Mouse (Mus musculus): Measurements from ENCODE around the gene Selenoo.

Selenoo gene

DNA sequence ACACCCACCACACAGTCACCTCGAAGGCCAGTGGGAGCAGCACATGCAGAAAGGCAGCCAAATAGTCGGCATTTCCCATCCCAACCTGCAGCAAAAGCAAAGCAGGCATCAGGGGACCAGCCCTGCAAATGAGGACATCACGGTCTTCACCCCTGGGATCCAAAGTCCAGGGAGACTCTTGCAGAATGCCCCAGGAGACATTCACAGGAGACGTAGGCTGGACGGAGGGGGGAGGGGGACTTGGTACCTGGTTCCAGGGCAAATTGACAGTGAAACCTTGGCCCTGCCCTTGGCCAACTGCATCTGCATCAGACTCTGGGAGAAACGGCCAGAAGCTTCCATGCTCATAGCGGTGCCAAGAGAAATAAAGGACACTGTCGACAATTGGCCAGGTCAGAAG is 37.7 kb downstream of the Selenoo start:
- no peak for DNase-seq (ENCODE audit: low spot score)

DNA sequence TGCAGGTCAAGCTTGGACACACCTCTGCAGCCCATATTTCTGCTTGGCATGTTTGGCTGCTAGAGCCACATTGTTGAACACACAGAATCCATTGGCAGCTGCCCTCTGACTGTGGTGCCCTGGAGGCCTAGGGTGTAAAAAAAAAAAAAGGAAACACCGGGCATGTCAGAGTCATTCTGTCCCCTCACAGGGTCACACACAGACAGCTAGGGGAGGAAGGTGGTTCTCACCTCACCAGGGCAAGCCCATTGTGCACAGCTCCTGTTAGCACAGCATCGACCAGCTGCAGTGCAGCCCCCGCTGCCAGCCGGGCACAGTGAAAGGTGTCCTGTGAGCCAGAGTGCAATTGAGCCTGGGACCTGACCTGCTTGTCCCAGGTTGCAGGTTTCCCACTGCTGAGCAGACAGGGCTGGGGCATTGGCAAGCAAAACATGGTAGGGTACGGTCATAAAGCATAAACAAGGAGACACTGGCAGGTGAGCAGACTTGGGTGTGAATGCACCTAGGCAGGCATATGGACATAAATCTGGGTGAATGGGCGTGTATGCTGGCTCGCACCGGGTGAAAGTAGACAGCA is 38.6 kb downstream of the Selenoo start:
- no peak for DNase-seq (ENCODE audit: low spot score)

DNA sequence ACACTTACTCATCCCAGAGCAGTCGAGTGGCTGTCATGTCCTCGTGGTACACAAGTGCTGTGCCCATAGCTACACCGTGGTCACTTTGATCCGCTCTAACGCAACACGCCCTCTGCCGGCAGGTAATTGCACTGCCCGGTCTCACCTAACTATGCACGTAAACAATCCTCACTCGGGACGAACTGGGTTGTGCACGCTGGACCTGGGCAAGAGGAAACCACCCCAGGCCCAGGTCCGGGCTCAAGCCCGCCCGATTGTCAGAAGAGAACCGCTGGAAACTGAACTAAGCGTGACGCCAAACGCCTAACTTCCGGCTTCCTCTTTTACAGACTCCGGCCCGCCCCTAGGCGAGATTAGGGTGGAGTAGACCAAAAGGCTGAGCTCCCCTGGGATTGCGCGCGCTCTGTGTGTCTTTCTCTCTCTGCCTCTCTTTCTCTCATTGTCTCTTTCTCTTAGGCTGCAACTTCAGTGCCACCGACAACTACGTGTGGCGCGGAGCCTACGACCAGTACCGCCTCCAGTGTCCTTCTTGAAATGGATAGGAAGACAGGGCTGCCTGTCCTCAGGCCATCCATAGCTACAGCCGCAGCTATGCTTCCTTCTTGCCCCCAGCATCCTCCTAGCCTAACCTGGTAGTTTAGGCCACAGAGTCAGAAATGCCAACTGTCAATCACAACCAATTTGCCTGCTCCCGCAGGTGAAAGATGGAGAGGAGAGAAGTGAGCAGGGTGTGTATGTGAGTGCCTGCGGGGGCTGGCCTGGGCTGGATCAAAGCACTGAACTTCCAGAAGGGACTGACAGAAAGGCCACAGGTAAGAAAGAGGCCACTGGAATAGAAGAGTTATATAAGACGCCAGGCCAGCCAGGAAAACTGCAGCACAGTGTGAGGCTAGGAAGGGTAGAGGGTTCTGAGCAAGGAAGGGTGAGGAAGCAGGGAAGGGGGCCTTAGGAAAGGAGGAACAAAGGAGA is 39.8 kb downstream of the Selenoo start, which contains the start of gene Hdac10:
Hdac10 (minus strand) TSS at position 319 of the 969 bp plus-strand sequence.
- DNase-seq (ENCODE audit: low spot score) = peak; percentile 67

DNA sequence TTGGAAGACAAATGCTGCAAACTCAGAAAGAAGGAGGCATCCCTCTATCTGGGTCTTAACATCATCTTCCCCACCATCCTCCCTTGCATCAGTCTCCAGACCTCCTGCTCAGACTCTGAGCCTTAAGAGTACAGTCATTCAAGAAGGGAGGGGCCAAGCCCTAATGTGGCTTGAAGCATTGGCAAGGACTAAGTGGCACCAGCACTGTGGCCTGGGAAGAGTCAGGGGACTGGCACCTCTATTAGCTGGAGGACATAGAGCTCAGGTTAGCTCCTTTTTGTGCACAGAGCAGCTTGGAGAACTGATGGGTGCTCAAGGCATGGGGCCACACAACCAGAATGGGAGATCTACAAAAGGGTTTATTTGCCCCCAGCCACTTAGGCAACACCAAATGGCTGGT is 41.4 kb downstream of the Selenoo start:
- DNase-seq (ENCODE audit: low spot score) = no peak

DNA sequence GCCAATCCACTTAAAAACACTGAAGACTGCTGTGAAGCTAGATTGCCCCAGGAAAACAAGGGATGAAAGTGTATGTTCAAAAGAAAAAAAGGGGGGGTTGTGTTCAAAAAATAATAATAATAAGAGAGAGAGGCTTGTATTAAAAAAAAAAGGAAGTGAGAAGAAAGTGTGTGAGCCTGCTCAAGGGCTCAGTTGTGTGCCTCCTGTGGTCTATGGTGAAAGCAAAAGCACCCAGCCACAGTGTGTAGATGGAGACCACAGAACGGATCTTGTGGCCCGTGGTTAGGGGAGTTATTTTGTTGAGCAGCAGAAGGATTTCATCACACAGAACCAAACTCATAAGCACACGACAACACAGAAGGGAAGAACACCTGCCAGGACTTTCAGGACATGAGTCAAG is 42.4 kb downstream of the Selenoo start:
- no peak for DNase-seq (ENCODE audit: low spot score)

DNA sequence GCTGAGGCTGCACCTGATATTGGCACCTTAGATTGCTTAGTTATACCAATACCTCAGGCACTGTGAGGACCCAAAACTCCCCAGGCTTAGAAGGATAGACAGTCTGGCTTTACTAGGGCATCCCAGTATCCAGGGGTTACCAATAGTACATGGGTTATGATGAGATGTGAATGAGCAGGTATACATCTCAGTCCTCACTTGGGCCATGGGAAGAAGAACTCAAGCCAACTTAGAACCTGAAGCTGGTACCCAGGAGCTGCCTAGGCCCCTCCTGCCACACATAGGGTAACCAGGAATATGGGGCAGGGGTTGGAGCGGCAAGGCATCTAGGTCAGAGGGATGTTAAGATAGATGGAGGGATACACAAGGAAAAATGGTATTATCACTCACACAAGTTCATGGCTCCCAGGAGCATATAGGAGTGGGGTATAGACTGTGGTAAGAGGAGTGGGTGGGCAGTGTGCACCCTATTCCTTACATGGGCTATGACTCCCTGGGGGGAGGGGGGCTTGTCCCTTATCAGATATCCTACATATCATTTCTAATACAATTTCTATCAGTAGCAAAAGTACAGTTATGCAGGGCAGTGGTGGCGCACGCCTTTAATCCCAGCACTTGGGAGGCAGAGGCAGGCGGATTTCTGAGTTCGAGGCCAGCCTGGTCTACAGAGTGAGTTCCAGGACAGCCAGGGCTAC is 47.7 kb downstream of the Selenoo start:
- DNase-seq (ENCODE audit: low spot score) = no peak

DNA sequence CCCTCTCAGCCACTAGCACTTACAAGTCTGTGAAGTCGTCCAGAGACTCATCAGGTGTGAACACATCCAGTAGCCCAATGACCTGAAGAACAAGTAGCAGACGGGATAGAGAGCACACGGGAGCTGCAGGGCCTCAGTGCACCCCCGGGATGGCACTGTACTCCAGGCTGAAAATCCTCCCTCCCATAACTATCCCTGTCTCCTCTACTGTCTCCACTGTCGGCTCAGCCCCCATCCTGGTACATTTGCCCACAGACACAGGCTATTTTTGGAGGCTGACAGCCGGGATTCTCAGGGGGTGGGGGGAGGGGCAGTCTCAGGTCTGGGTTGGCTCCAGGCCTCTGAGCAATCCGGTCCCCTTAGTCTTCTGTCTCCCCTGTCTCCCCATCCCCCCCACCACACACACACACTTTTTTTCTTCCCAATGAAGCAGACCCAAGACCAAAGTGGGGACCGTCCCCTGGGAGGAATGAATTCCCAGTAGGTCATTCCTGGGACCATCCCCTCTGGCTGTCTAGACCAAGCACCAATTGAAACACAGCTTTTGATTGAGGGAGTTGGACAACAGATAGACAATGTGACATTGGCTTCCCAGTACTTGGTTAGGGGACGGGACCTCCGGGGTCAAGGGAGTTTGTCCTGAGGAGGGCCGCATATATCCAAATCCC is 48.6 kb downstream of the Selenoo start:
- DNase-seq (ENCODE audit: low spot score) = no peak

DNA sequence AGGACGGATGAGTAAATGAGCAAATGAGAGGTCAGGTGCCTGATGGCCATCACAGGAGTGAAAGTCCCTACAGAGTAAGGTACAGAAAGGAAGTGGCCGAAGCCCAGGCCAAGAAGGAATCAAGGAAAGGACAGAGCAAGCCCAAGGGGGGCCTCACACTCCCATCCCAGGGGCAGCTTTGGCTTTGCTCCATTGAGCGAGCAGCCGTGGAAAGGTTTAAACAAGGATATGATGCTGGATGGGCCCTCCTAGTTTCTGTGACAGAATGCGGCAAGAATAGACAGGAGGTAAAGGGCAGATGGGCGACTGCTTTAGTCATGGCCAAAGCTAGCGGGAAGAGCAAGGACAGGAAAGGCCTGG is 49.1 kb downstream of the Selenoo start:
- no peak for DNase-seq (ENCODE audit: low spot score)

DNA sequence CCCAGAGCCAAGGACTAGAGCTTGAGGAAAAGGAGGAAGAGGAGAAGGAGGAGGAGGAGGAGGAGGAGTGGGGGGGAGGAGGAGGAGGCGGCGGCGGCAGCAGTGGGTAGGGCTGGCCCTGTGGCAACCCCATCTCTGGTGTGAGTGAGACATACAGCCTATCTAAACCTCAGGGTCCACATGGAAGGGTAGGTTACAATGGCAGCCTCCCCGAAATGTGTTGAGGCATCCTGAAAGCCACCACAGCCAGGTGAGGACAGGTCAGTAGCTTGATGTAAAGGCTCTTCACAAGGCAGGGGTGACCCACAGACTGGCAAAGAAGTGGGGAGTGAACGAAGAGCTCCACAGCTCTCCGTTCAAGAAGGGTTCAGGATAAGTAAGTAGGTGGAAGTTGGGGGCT is 49.6 kb downstream of the Selenoo start:
- DNase-seq (ENCODE audit: low spot score) = no peak

DNA sequence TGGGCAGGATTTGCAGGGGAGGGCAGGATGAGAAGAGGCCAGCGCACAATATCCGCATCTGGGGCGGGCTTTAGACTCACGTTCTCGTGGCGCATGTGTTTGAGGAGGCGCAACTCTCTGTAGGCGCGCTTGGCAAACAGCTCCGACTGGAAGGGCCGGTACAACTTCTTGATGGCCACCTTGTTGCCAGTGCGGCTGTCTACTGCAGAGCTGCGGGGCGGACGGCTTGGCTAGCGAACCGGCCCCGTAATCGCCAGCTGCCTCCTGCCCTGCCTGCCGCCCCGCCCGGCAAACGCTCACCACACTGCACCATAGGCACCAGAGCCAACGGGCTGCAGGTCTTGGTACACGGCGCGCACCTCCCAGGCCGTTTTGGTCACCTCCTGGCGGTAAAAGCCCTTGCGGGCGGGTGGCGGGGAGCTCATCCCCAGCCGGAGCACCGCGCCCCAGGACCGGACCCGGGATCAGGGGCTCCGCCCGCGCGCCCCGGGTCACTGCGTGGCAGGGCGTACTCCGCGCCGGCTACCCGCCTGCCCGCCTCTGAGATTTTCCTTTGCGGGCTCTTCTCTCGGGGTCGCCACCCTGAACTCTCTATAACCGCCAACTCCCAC is 51.3 kb downstream of the Selenoo start:
- no peak for DNase-seq (ENCODE audit: low spot score)

DNA sequence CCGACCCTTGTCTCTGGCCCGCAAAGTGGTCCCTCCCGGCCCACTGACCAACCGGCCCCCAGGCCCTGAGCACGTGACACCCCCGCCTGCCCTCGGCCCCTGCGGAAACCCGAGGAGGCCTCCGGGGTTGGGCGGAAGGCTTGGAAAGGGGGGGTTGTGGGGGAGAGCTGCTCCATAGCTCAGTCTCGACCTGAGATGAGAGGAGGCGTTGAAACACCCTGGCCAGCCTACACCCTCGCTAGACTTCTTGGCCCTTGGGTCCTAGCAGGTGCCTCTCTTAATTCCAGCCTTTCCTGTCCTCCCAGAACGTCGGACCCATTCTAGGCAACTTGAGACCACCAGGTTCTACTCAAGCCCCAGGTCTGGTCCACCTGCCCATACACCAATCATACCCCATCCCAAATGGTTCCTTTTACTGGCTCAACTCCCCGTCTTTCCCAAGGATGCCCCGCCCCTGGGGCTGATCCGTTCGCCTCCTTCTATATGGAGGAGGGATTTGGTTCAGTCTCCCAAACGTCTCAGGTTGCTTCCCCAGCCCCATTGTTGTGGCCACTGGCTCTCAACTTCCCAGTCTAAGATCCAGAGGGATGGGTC is 51.9 kb downstream of the Selenoo start, which contains the start of gene Mapk12:
Mapk12 (minus strand) TSS at position 45 of the 594 bp plus-strand sequence.
- no peak for DNase-seq (ENCODE audit: low spot score)

DNA sequence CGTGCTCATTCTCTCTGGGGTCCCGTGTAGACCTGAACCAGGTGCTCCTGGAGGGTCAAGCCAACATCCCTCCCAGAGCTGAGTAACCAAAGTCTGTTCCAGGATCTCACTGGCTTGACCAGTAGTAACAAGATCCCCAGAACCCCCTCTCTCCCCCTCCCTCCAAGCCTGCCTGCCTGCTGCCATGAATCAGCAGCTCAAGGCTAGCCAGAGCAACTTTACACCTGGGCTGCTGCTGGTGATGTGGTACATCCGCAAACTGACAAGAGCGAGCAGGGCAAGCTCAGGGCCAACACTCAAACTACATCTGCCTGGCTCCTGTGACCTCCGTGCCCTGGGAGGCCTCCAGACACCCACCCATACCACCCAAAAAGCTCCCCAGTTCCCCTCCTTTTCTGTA is 52.6 kb downstream of the Selenoo start:
- DNase-seq (ENCODE audit: low spot score) = no peak

DNA sequence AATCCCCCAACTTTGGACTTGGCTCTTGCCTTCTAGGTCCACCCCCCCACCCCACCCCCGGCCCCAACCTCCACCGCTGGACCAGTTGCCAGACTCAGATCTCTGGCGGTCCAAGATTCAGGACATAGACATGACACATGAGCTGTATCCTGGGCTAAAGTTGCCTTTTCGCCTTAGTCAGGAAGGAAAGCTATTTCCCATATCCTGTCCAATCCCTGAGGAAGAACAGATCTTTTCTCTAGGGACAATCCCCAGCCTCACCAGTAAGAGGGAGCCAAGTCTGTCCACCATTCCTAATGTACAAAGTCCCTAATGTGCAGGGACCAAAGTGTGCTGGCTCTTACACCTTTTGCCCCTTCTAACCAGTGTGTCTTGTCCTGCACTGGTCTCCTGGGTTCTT is 53.0 kb downstream of the Selenoo start:
- no peak for DNase-seq (ENCODE audit: low spot score)

DNA sequence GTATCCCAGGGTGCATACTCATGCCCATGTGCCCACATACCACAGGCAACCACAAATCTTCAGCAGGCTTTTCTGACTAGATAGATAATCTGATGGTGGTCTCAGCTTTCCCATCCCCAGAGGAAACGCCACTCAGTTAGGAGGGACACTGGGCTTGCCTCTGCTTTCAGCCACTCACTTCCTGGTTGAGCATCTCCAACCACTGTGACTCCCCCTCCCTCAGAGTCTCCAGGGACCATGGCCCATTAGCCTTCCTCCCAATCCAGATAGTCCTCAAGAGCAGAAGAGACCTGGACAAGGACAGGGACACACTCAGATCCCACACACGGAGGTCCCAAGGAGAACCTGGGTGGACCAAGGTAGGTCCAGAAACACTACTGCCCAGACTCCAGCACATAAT is 54.2 kb downstream of the Selenoo start:
- no peak for DNase-seq (ENCODE audit: low spot score)

DNA sequence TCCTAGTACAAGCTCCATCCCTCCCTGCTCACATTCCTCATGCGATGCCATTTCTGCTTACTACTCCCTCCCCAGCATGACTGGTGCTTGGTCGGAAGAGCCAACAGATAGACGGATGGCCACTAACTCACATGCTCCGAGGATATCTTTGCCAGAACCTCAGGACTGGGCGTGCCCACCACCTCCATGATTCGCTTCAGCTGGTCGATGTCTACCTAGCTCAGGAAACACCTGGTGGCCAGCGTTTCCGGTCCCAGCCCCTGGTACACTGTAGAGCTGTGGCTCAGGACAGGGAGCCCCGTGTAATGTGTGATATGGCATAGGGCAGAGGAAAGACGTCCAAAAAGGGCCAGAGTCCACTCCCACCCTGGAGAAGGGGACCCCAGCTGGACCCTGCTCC is 56.1 kb downstream of the Selenoo start:
- no peak for DNase-seq (ENCODE audit: low spot score)

DNA sequence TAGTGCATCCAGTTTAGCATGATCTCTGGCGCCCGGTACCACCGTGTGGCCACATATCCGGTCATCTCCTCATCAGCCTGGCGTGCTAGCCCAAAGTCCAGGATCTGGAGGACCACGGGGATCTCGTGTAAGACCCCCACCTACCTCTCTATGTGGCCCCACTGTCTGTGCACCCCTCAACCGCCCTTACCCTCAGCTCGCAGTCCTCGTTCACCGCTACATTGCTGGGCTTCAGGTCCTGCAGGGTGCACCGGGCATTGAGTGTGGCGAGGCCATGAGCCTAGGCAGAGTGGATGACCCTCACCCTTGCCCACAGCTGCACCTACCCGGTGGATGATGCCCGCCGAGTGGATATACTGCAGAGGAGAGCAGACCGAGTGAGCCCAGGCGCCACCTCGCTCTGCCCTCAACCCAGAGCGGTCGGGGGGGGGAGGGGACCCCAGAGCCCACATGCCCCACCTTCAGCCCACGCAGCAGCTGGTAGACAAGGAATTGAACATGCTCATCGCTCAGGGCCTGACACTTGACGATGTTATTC is 57.0 kb downstream of the Selenoo start:
- DNase-seq (ENCODE audit: low spot score) = no peak

DNA sequence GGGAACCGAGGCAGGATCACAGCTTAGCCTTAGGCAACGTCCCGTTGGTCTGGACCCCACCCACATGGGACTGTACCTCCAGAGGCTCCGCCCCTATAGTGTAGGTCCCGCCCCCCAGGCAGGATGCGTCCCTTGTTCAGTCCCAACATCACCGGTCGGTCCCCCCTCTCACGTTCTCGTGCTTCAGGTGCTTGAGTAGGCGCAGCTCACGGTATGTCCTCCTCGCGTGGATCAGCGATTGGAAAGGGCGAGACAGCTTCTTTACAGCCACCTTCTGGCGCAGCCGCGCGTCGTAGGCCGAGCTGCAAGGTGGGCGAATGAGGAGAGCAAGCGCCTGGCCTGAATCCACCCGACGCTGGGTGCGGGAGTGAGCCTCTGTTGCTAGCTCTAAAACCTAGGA is 57.7 kb downstream of the Selenoo start:
- no peak for DNase-seq (ENCODE audit: low spot score)

DNA sequence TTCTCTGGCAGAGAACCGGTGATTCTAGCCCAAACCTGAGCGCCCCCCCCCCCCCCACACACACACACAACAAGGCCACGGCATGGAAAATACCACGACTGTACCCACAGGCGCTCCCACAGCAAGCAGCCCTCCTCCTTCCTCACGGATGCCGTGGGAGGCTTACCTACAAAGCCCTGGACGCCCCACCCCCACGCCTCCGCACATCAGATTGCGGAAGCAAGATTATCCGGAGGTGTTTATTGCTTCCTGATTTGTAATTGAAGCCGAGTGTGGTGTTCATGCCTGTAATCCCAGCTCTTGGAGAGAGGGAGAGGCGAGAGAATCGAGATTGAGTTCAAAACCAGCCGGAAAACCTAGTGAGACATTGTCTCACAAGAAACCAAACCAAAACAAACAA is 58.1 kb downstream of the Selenoo start:
- no peak for DNase-seq (ENCODE audit: low spot score)

DNA sequence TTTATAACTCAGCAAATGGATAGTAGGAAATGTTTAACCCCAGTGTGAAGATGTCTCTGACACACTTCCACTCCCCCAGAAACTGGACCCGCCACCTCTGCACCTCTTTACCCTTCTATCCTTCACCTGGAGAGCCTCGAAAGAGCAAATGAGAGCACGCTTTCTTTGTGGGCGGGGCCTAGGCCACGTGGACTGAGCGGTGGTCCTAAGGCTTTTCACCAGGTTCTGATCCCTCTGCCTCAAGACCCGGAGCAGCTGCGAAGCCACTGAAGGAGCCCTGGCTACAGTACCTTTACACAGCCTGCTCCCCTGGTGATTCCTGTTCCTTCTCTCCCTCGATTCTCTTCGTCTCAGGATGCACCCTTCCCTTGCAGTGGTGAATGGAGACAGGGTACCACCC is 58.6 kb downstream of the Selenoo start:
- DNase-seq (ENCODE audit: low spot score) = no peak

DNA sequence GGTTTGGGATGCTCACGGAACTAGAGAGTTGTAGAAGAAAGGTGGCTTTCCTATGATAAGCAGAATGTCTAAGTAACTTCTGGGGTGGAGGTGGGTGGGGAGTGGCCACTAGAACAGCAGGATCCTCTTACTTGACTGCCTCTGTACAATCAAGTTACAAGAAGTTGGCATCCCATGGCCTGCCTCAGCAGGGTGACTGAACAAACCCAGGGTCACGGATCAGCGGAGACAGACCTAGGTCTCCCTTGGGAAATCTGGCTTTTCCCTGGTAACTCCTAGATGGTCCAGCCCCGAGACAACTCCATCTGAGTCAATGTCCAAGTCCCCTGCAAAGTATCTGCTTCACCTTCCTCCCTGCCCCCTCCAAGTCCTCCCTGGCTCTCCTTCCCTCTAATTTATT is 59.0 kb downstream of the Selenoo start:
- DNase-seq (ENCODE audit: low spot score) = no peak

All from ovary, postnatal 14 days (tissue).